Mouse (Mus musculus): ENCODE data around the gene Rab14. TPM values are rescaled to one million over a fixed set of nuclear protein-coding genes. Genes with fewer than 3 reads are reported as not detected.

The Rab14 gene
- polyA plus RNA-seq, 1 experiment = 102 TPM

DNA sequence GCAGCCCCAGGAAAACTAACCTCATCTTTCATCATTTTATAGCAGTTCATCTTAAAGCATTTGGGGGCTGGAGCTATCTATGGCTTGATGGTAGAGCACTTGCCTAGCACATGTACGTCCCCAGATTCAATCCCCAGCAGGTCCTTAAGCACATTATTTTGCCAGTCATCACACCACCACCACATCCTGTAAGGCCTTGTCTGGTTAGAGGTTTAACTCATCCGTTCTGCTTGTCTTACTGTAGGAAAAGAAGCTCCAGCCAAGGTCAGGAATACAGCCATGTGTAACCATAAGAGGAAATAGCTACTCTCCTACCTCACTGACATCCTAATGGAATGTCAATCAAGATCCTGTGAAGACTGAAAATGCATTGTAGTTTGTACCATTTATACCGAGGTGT, 22.8 kb downstream of the Rab14 start:
- Histone ChIP-seq H3K4me3 (no peak overlapping the region), H3K79me2 (ENCODE audit: control insufficient read depth, insufficient read depth) (peaks cover 5% of the 10 kb centered on the region), H3K4me2 (ENCODE audit: low read depth) (no peak overlapping the region), H3K27me3 (ENCODE audit: control insufficient read depth, insufficient read depth, insufficient read length) (no peaks in the 10 kb centered on the region), H3ac (ENCODE audit: control insufficient read depth, insufficient read length) (no peak overlapping the region), H3K36me3 (ENCODE audit: control insufficient read depth, insufficient read depth) (peaks cover 75% of the 10 kb centered on the region)
- no peak for TF ChIP-seq USF1 (IDR thresholded peaks at IDR 0.05; ENCODE audit: low read depth)
- TF ChIP-seq POLR2A (IDR thresholded peaks at IDR 0.05; ENCODE audit: insufficient read length, low read depth) = no peak
- no peak for TF ChIP-seq E2F4 (IDR thresholded peaks at IDR 0.05; ENCODE audit: insufficient read depth)
- TF ChIP-seq TCF3 (IDR thresholded peaks at IDR 0.05; ENCODE audit: insufficient read length, low read depth) = no peak
- TF ChIP-seq REST (IDR thresholded peaks at IDR 0.05; ENCODE audit: insufficient read depth, insufficient read length) = no peak
- TF ChIP-seq MYOD1 (IDR thresholded peaks at IDR 0.05; ENCODE audit: control insufficient read depth in 1 of 3, insufficient read length in 2 of 3, low read depth in 2 of 3) = no peak

- Histone ChIP-seq H3K36me3 (ENCODE audit: control insufficient read depth, insufficient read depth) (peaks cover 64% of the 10 kb centered on the region), H3K4me2 (ENCODE audit: low read depth) (no peak overlapping the region), H3K27me3 (ENCODE audit: control insufficient read depth, insufficient read depth, insufficient read length) (no peaks in the 10 kb centered on the region), H3K79me2 (ENCODE audit: control insufficient read depth, insufficient read depth) (no peaks in the 10 kb centered on the region), H3K4me3 (no peak overlapping the region), H3ac (ENCODE audit: control insufficient read depth, insufficient read length) (no peak overlapping the region)
- TF ChIP-seq POLR2AphosphoS2 (IDR thresholded peaks at IDR 0.05; ENCODE audit: insufficient read length, low read depth) = peak; percentile 49
- no peak for TF ChIP-seq MYOD1 (IDR thresholded peaks at IDR 0.05; ENCODE audit: control insufficient read depth in 1 of 3, insufficient read length in 2 of 3, low read depth in 2 of 3)
Measured at GRCm38 (mm10) chr2:35175281-35176065, 25.4 kb downstream of the Rab14 start.

DNA sequence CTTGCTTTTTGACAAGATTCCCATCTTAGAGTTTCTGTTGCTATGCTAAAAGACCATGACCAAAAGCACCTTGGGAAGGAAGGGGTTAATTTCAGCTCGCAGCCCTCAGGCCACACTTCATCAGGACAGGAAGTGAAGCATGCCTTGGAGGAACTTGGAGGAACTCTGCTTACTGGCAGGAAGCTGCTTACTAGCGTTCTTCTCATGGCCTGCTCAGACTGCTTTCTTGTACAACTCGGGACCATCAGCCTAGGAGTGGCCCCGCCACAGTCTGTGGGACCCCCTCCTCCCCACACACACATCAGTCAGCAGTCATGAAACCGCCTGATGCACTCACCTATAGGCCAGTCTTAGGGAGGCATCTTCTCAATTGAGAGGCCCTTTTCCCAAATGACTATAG, 26.8 kb downstream of the Rab14 start:
- TF ChIP-seq MAX (IDR thresholded peaks at IDR 0.05; ENCODE audit: low read depth) (no peak), USF1 (IDR thresholded peaks at IDR 0.05; ENCODE audit: low read depth) (no peak), E2F4 (IDR thresholded peaks at IDR 0.05; ENCODE audit: insufficient read depth) (no peak), POLR2AphosphoS2 (IDR thresholded peaks at IDR 0.05; ENCODE audit: insufficient read length, low read depth) (no peak), POLR2A (IDR thresholded peaks at IDR 0.05; ENCODE audit: insufficient read length, low read depth) (no peak), SRF (IDR thresholded peaks at IDR 0.05; ENCODE audit: control insufficient read depth, insufficient read length, low read depth) (no peak), TCF3 (IDR thresholded peaks at IDR 0.05; ENCODE audit: insufficient read length, low read depth) (no peak), TCF12 (IDR thresholded peaks at IDR 0.05; ENCODE audit: insufficient read depth, poor library complexity, severe bottlenecking) (no peak), CEBPB (IDR thresholded peaks at IDR 0.05; ENCODE audit: insufficient read depth, poor library complexity, severe bottlenecking) (no peak), REST (IDR thresholded peaks at IDR 0.05; ENCODE audit: insufficient read depth, insufficient read length) (no peak)
- H3K4me3 ChIP-seq = no peak overlapping the region
- no peaks in the 10 kb centered on the region for H3K79me2 ChIP-seq (ENCODE audit: control insufficient read depth, insufficient read depth)
- no peaks in the 10 kb centered on the region for H3K27me3 ChIP-seq (ENCODE audit: control insufficient read depth, insufficient read depth, insufficient read length)
- no peak overlapping the region for H3K4me2 ChIP-seq (ENCODE audit: low read depth)
- H3K36me3 ChIP-seq (ENCODE audit: control insufficient read depth, insufficient read depth) = peaks cover 52% of the 10 kb centered on the region
- no peak overlapping the region for H3ac ChIP-seq (ENCODE audit: control insufficient read depth, insufficient read length)

GRCm38 (mm10) chr2:35173666-35174065, 27.3 kb downstream of the Rab14 start:
- peak; percentile 47 for TF ChIP-seq POLR2AphosphoS2 (IDR thresholded peaks at IDR 0.05; ENCODE audit: insufficient read length, low read depth)
- no peak for TF ChIP-seq SRF (IDR thresholded peaks at IDR 0.05; ENCODE audit: control insufficient read depth, insufficient read length, low read depth)
- TF ChIP-seq CEBPB (IDR thresholded peaks at IDR 0.05; ENCODE audit: insufficient read depth, poor library complexity, severe bottlenecking) = no peak
- Histone ChIP-seq H3K4me3 (no peak overlapping the region), H3K36me3 (ENCODE audit: control insufficient read depth, insufficient read depth) (peaks cover 49% of the 10 kb centered on the region), H3ac (ENCODE audit: control insufficient read depth, insufficient read length) (no peak overlapping the region), H3K4me2 (ENCODE audit: low read depth) (no peak overlapping the region), H3K79me2 (ENCODE audit: control insufficient read depth, insufficient read depth) (no peaks in the 10 kb centered on the region), H3K27me3 (ENCODE audit: control insufficient read depth, insufficient read depth, insufficient read length) (no peaks in the 10 kb centered on the region)

DNA sequence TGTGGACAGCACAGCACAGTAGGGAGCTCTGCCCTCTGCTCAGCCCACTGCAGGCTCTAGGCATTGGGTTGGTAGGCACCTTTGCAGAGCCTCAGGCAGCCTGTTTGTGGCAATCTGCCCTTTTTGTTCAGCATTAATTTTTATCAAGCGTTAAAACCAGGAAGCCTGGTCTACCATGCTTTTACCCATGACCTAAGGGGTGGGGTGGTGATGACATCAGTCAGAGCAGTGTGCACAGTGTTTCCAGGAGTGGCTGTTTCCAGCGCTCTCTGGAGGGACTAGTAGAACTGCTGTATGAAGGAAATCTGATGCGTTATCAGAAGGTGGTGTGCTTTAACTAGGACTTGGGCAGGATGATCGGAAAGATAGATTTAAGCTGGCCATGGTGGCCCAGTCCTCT, 28.7 kb downstream of the Rab14 start:
- Histone ChIP-seq H3K36me3 (ENCODE audit: control insufficient read depth, insufficient read depth) (peaks cover 38% of the 10 kb centered on the region), H3K4me2 (ENCODE audit: low read depth) (no peak overlapping the region), H3K27me3 (ENCODE audit: control insufficient read depth, insufficient read depth, insufficient read length) (no peaks in the 10 kb centered on the region), H3K79me2 (ENCODE audit: control insufficient read depth, insufficient read depth) (no peaks in the 10 kb centered on the region), H3K4me3 (no peak overlapping the region), H3ac (ENCODE audit: control insufficient read depth, insufficient read length) (no peak overlapping the region)
- TF ChIP-seq TCF3 (IDR thresholded peaks at IDR 0.05; ENCODE audit: insufficient read length, low read depth) (no peak), MAX (IDR thresholded peaks at IDR 0.05; ENCODE audit: low read depth) (no peak), TCF12 (IDR thresholded peaks at IDR 0.05; ENCODE audit: insufficient read depth, poor library complexity, severe bottlenecking) (no peak), MYOD1 (IDR thresholded peaks at IDR 0.05; ENCODE audit: control insufficient read depth in 1 of 3, insufficient read length in 2 of 3, low read depth in 2 of 3) (no peak), CEBPB (IDR thresholded peaks at IDR 0.05; ENCODE audit: insufficient read depth, poor library complexity, severe bottlenecking) (no peak), E2F4 (IDR thresholded peaks at IDR 0.05; ENCODE audit: insufficient read depth) (no peak), REST (IDR thresholded peaks at IDR 0.05; ENCODE audit: insufficient read depth, insufficient read length) (no peak), USF1 (IDR thresholded peaks at IDR 0.05; ENCODE audit: low read depth) (no peak), MYOG (IDR thresholded peaks at IDR 0.05; ENCODE audit: control insufficient read depth in 1 of 3, insufficient read depth in 1 of 3, insufficient read length in 2 of 3, low read depth in 2 of 3) (no peak), SRF (IDR thresholded peaks at IDR 0.05; ENCODE audit: control insufficient read depth, insufficient read length, low read depth) (no peak), POLR2A (IDR thresholded peaks at IDR 0.05; ENCODE audit: insufficient read length, low read depth) (no peak), POLR2AphosphoS2 (IDR thresholded peaks at IDR 0.05; ENCODE audit: insufficient read length, low read depth) (no peak)
